Mouse (Mus musculus) layer of hippocampus, adult 11-12 months (tissue): ENCODE data around the gene Gm21972.
A peak's percentile ranks its signal among the peaks of the same experiment; 100 is the strongest.

ENCODE experiments used
- DNase-seq: peaks from one replicate; pipeline ENCODE4 v3.0.0; 2022; ENCODE audit warnings: low spot score

Gm21972 gene

DNA sequence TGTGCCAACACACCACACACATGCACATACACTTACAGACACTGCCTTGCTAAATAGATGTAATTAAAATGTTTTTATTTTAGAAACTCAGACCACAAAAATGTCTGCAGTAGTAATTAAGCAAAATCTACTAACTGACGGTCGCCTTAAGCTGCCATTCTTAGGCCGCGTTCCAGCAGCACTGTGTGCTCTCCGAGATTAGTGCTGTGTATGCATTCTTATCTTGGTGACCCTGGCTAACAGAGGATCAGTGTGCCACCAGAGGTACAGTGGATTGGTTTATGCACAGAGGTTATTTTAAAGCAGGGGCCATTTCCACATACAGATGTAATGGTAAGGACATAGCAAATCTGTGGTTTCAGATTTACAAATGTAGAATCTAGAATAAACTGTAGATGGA lies 27.6 kb downstream of the Gm21972 start:
- no peak for DNase-seq

DNA sequence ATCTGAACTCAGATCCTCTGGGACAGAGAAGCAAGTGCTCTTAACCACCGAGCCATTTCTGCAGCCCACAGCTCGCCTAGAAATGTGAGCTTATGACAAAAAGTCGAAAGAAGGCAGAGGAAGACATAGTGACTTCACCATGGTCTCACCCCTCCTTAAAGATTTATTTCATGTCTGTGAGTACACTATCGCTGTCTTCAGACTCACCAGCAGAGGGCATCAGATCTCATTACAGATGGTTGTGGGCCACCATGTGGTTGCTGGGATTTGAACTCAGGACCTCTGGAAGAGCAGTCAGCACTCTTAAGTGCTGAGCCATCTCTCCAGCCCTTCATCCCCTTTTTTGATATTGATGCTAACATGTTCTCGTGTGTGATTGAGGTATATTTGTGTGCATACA lies 41.2 kb downstream of the Gm21972 start:
- no peak for DNase-seq

DNA sequence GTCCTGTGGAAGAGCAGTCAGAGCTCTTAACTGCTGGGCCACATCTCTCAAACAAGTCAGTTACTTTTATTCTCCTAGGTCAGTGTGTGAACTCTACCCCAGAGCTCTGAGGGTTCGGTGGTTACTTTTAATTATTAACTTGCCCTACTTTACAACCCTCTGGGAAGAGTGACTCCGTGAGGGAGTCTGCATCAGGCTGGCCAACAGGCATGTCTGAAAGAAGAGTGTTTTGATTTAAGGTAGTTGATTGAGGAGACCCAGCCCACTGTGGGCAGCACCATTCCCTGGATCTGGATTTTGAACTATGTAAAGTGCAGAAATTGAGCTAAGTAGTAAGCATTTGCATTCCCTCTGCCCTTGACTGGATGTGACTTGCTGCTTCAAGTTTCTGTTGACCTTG lies 42.6 kb downstream of the Gm21972 start:
- no peak for DNase-seq

DNA sequence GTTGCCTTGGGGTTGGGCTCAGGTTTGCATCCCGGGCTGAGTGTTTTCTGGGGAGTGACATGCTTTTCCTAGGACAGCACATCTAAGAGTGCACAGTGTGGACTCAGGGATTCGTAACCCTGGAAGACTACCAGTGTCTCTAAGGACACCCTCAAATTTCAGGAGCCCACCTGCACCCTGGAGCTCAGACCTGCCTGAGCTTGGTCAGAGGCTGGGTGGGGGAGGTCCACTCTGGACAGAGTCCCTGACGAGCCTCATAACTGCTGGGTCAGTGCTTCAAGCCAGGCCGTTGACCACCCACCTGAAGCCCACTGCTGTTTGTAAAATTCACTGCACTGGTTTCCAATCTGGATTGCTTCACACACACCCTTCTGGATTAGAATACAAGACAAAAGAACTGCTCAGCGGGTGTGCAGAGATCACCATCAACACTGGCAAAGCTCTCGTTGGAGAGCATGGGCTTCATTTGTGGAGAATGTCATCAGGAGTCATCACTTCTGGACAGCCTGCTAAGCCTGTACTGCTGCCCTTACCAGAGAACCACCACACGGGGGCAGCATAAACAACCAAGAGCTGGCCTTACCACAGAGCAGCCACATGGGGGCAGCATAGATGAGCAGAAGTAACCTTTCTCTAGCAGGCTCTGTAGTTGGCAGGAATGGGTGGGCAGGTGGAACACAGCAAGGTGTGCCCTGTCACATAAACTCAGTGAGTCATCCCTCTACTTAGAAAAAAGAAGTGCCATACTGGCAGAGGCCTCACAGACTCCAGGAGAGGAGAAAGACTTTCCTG lies 45.2 kb downstream of the Gm21972 start:
- DNase-seq: peak; percentile 84

DNA sequence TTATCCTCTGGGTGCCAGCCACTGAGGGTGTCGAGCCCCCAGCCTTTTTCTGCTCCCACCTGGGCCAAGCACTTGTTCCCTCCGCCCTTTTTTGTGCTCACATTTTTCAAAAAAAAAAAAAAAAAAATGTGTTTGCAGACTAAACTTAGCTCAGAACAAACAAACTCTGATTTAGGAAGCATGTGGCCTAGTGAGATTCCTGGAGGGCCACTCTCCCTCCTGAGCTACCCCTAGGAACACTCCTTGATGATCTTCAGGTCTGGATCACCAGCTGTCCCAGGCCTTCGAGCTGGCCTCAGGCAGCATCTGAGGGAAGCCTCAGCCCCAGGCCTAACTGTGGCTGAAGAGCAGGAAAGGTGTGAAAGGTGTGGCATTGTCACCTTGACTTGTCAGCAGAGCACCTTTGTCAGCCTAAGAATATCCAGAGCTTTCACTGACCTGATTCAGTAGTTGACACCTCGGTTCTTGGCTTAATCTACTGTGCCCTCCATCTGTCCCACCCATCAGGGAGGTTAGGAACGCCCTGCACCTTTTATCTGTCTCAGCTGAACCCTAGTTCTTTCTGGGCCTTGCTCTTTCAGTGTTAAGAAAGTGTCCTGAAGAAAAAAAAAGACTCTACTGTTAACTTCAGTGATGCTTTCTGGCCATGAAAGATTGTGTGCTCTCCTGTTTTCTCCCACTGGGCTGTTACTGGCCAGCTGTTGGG lies 48.7 kb downstream of the Gm21972 start:
- no peak for DNase-seq

DNA sequence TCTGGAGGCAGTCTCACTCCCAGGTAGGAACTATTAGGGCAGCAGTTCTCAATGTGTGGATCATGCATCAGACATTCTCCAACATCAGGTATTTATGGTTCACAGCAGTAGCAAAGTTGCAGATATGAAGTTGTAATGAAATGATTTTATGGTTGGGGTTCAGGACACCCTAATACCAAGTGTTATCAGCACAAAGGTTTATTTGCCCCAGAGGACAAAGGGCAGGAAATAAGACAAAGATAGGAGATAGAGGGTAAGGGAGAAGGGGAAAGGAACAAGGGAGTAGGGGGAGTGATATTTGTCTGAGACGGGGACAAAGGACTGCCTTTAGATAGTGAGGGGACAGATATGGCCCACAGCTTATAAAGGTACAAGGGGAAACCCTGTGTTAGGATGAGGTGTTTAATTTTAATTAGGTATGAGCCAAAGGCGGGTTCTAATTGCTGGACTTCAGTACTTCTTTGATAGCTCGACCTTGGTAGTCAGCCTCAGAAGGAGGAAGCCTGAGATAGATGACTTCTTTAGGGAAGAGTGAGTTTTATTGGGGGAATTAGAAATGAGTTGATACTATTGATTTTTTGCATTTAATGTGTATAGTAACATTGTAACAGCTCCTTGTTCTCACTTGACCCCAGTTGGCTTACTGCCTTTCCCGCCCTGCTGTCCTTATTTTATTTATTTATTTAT lies 50.3 kb downstream of the Gm21972 start:
- no peak for DNase-seq

DNA sequence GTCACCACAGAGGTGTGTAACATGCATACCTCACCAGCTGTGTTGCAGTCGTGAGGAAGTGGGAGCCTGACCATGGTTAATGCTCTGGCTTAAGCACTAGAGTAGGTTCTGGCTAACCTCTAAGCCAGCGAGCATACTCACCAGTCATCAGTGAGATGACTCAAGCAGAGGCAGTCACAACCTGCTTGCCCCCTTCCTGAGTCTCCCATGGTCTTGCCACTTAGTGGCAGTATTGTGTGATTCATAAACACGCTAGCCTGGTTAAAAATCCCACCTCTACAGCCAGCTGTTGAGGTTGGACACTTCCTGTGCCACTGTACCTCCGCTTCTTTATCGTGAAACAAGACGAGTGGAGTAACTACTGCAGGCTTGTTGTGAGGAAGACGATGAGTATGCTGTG lies 53.3 kb downstream of the Gm21972 start:
- DNase-seq: no peak

DNA sequence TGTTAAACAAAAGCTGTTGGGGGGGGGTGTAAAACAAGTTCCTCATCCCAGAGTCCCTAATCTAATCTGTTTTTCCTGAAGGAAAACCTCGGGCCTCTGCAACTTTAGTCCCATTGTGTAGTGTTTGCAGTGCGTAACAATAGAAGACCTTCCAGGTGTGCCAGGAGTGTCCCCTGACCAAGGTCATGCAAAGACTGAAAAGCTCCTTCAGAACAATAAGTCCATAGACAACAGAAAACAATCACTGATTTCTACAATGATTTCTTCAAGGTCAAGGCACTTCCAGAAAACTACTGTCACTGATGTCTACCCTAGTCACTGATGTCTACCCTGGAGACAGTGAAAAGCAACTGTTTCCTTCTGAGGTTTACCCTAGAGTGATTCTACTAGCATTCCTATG lies 54.4 kb downstream of the Gm21972 start:
- DNase-seq: no peak

DNA sequence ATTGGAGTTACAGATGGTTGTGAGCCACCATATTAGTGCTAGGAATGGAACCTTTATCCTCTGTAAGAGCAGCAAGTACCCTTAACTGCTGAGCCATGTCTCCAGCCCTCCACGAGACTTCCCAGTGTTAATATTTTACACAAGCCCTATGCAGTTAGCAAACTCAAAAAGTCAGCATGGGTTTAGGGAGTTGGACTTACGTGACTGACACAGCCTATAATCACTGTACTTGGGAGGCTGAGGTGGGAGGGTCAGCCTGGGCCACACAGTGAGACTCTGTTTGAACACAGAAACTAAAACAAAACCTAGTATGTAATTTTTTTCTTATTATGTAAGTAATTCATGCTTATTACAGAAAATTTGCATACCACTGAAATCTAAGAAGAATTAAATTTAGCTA lies 54.8 kb downstream of the Gm21972 start:
- no peak for DNase-seq

DNA sequence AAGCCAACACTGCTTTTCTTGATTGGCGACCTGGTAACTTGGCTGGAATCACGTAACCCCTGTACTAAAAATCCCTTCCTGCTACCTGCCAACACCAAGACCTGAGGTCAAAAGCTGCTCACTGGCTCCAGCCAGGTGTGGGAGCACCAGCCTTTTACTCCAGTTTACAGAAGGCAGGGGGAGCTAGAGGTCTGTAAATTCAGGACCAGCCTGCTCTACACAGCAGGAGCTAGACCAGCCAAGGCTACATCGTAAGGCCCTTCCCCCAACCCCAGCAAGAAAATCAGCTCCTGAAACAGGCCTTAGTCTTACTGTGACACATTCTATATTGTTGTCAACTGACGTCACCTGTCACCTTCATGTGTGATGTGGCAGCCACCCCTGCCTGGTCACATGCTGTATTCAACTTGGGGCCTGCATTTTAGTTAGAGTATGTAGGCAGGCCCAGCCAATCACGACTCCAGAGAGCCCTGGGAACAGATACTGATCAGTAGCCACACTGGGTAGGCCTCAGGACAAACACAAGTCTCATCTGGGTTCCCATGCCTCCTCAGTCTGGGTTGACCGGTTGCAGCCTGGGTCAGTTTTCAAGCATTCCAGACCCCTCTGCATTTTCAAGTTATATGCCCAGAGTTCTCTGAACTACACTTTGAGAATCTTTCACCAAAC lies 55.7 kb downstream of the Gm21972 start:
- DNase-seq: no peak

DNA sequence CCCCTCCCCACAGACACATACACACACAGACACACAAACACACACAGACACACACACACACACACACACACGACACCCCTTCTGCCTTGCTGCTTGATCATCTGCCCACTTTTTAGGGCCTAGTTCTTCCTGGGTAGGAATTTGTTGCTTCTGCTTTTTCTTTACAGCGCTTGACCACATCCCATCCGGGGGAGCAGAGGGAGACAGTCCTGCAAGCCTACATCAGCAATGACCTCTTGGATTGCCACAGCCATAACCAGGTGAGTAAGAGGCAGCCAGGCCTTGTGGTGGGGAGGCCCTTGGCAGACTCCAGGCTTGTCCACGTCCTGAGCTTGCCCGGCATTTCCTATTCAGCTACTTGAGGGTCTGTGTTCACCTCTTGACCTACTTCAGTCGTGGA lies 57.4 kb downstream of the Gm21972 start:
- DNase-seq: no peak

DNA sequence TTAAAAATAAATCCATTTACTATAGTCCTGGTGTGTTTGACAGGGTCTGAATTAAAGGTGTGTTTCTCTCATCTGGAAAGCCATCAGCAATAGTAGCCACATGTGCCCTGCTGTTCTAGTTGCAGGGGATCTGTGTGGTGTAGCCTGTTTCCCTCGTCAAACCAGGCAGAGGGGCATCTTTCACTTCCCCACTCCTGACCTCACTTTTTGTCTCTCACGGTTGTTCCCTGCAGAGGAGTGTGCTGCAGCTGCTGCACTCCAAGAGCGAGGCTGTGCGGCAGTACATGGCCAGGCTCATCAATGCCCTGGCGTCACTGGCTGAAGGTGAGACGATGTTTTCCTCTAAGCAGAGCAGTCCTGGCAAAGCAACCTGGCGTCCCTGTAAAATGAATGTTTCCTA lies 60.6 kb downstream of the Gm21972 start:
- no peak for DNase-seq

DNA sequence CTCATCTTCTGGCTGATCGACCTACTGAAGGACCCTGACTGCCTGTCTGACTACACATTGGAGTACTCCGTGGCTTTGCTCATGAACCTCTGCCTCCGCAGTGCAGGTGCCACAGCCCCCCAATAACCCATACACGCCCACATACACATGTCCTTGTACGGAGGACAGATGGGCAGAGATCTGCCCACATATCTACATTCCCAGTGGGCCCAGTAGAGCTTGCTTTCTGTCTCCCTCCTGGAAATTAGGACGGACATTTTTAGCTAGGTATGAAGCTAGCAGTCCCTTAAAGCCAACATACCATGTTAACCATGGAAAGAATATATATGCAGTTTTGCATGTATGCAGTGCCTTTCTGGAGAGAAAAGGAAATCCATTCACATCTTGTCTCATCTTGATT lies 64.8 kb downstream of the Gm21972 start:
- DNase-seq: no peak

DNA sequence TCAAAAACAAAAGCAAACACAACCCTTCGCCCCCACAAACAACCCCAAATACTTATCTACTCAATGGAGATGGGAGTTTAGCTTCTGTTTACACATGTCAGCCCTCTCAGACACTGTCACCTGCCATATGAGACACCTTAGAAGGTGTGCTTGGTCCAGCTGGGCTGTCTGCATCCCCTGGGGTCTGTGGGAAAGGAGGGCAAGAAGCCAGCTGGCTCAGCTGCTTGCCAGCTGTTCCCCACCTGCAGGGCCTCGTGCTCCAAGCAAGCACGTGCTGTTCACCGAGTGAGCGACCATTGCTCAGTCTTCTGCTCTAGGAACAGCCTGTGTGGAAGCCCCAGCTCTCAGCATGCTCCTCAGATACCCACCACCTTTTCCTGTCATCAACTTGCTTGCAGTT lies 65.6 kb downstream of the Gm21972 start:
- DNase-seq: no peak

DNA sequence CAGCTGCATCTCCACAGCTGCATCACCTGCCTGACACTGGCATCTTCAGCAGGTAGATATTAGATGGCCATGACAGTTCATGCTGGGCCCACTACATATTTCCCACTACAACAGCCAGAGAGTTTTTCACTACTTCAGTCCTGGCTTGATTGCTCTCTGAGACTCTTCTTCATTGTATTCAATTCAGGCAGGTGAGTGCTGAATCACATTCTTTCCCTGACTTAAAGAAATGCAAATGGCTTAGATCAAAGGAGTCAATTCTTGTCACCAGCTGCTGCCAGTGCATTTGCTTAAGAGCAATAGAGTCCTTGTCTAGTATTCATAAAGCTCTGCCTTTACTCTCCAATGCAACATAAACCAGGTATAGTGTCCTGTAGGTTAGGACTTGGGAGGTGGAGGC lies 67.9 kb downstream of the Gm21972 start:
- DNase-seq: no peak

DNA sequence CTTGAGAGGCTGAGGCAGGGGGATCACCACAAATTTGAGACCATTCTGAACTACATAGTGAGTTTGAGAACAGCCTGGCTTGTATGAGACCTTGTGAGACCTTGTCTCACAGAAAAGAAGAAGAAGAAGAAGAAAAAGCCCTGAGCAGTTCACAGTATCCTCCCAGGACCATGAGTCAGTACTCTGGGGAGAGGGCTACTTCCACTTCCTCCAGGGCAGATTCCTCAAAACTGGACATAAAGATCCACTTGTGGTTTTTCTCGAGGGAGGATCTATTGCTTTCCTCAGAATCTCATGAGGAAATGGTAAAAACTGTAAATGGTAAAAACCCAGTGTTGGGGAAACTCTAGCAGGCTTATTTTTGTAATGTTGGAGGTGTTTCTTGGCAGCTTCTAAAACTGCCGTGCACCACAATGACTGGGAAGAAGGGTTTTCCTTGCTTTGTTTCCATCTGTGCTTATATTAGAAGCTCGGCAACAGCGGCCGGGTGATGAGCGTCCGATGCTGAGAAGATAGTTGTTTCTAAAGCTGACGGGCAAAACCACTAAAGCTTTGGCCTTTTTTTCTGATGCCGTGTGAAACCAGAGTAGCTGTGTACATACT lies 69.3 kb downstream of the Gm21972 start:
- DNase-seq: no peak

DNA sequence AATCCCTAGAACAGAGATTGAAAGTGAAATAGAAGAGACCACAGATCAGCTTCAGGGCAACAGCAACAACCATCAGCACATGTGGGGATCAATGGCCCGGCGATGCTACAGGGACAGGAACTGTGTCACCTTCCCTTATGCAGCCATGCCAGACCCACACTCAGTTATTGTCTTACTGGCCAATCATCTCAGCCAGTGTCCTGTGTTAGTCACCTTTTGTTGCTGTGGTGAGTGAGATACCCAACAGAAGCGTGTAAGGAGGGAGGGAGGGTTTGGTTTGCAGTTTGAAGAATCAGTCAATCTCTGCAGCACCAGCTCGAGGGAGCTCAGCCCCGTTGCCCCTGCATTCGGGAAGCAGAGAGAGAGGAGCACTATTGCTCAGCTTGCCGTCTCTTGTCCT lies 77.2 kb downstream of the Gm21972 start:
- no peak for DNase-seq

DNA sequence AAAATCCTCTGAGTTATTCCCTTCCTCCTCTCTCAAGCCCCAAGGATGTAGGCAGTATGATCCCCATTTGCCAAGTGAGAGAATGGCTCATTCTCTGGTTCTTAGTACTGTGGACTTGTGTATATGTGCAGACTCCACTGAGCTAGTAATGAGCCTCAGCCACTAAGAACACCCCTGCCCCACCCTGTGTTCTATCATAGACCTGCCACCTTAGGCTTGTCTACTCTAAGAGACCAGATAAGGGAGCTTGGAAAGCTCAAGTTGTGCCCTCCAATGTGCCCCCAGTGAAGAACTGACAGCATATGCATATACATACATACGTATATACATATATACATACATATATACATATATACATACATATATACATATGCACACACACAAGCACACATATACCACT lies 78.1 kb downstream of the Gm21972 start:
- DNase-seq: no peak
